Mouse (Mus musculus) myocyte (in vitro differentiated cells): ENCODE results near the gene Fcgr3. TPM values are rescaled to one million over a fixed set of nuclear protein-coding genes. Genes with fewer than 3 reads are reported as not detected.

Experiments used
- H3K27me3 ChIP-seq: one replicate; pipeline ENCODE4 v1.6.1; 2011; ENCODE audit not compliant: control insufficient read depth, insufficient read depth, insufficient read length
- H3K36me3 ChIP-seq: one replicate; pipeline ENCODE4 v1.6.1; 2011; ENCODE audit not compliant: control insufficient read depth, insufficient read depth
- H3K4me2 ChIP-seq: one replicate; pipeline ENCODE4 v1.6.1; 2011; ENCODE audit warnings: low read depth, control low read depth
- H3K4me3 ChIP-seq: one replicate; pipeline ENCODE4 v1.5.1; 2011; ENCODE audit warnings: mild to moderate bottlenecking, control low read depth, moderate library complexity
- H3K79me2 ChIP-seq: one replicate; pipeline ENCODE4 v1.6.1; 2011; ENCODE audit not compliant: control insufficient read depth, insufficient read depth
- H3ac ChIP-seq: one replicate; pipeline ENCODE4 v1.6.1; 2011; ENCODE audit not compliant: control insufficient read depth, insufficient read length
- CEBPB ChIP-seq: IDR thresholded peaks from 2 replicates; pipeline ENCODE4 v1.6.1; 2011; ENCODE audit warnings: mild to moderate bottlenecking, moderate library complexity; ENCODE audit not compliant: poor library complexity, insufficient read depth, severe bottlenecking
- E2F4 ChIP-seq: IDR thresholded peaks from one replicate; pipeline ENCODE4 v1.6.1; 2011; ENCODE audit warnings: mild to moderate bottlenecking, control low read depth, moderate library complexity; ENCODE audit not compliant: insufficient read depth
- MAX ChIP-seq: IDR thresholded peaks from one replicate; pipeline ENCODE4 v1.6.1; 2011; ENCODE audit warnings: low read depth, mild to moderate bottlenecking, control low read depth
- MYOD1 ChIP-seq, 3 experiments: IDR thresholded peaks; one replicate each; pipeline ENCODE4 v1.6.1; 2011; ENCODE audit warnings: control low read depth in 2 of 3, low read depth in 2 of 3, mild to moderate bottlenecking in 2 of 3, moderate library complexity in 1 of 3; ENCODE audit not compliant: insufficient read length in 2 of 3, control insufficient read depth in 1 of 3
- MYOG ChIP-seq, 3 experiments: IDR thresholded peaks; one replicate each; pipeline ENCODE4 v1.6.1; 2011; ENCODE audit warnings: control low read depth in 2 of 3, low read depth in 2 of 3, mild to moderate bottlenecking in 2 of 3; ENCODE audit not compliant: insufficient read length in 2 of 3, control insufficient read depth in 1 of 3, insufficient read depth in 1 of 3
- POLR2A ChIP-seq: IDR thresholded peaks from one replicate; pipeline ENCODE4 v1.6.1; 2011; ENCODE audit warnings: low read depth, mild to moderate bottlenecking, control low read depth, moderate library complexity; ENCODE audit not compliant: insufficient read length
- POLR2AphosphoS2 ChIP-seq: IDR thresholded peaks from one replicate; pipeline ENCODE4 v1.6.1; 2011; ENCODE audit warnings: low read depth, control low read depth; ENCODE audit not compliant: insufficient read length
- REST ChIP-seq: IDR thresholded peaks from one replicate; pipeline ENCODE4 v1.6.1; 2011; ENCODE audit warnings: mild to moderate bottlenecking, control low read depth, moderate library complexity; ENCODE audit not compliant: insufficient read depth, insufficient read length
- SRF ChIP-seq: IDR thresholded peaks from one replicate; pipeline ENCODE4 v1.6.1; 2011; ENCODE audit warnings: low read depth; ENCODE audit not compliant: control insufficient read depth, insufficient read length
- TCF12 ChIP-seq: IDR thresholded peaks from one replicate; pipeline ENCODE4 v1.6.1; 2011; ENCODE audit warnings: mild to moderate bottlenecking, control low read depth; ENCODE audit not compliant: poor library complexity, insufficient read depth, severe bottlenecking
- TCF3 ChIP-seq: IDR thresholded peaks from one replicate; pipeline ENCODE4 v1.6.1; 2011; ENCODE audit warnings: low read depth, control low read depth; ENCODE audit not compliant: insufficient read length
- USF1 ChIP-seq: IDR thresholded peaks from one replicate; pipeline ENCODE4 v1.6.1; 2011; ENCODE audit warnings: low read depth, mild to moderate bottlenecking, control low read depth, moderate library complexity
- polyA plus RNA-seq: library from polyadenylated mRNA; unstranded; fragments of >200 nt; fragmentation: generic; extraction: Trizol; gene quantifications from one replicate; pipeline ENCODE4 v1.2.1, GENCODE M21; 2012; ENCODE audit warnings: missing spikeins

Gene Fcgr3
- polyA plus RNA-seq, 1 experiment = 0.05 TPM

DNA sequence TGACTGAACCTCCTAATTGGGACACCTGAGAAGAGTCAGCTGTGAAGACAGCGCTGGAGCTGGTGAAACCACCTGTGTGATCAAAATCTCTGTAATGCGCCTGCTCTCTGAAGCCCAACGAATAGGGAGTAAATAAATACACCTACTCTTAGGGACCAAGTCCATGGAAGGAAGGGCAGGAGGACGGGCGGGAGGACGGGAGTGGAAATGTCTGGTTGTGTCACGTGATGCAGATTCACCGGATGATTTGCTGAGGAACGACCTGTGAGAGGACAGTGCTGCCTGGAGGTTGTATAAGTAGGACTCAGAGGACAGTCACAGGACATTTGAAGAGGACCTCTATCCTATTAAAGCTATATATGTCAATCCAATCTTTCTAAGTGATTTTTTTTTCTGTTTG, 44.9 kb upstream of the Fcgr3 start:
- H3ac ChIP-seq = no peak overlapping the region
- no peak overlapping the region for H3K4me3 ChIP-seq
- no peaks in the 10 kb centered on the region for H3K27me3 ChIP-seq
- H3K4me2 ChIP-seq = no peak overlapping the region
- H3K36me3 ChIP-seq = no peaks in the 10 kb centered on the region
- TF ChIP-seq CEBPB (no peak), USF1 (no peak), TCF12 (no peak), POLR2AphosphoS2 (no peak), E2F4 (no peak), REST (no peak), POLR2A (no peak), SRF (no peak), MYOD1 (IDR thresholded peaks at IDR 0.05; ENCODE audit: control insufficient read depth in 1 of 3, insufficient read length in 2 of 3, low read depth in 2 of 3) (no peak), TCF3 (no peak), MAX (no peak), MYOG (IDR thresholded peaks at IDR 0.05; ENCODE audit: control insufficient read depth in 1 of 3, insufficient read depth in 1 of 3, insufficient read length in 2 of 3, low read depth in 2 of 3) (no peak)
- no peaks in the 10 kb centered on the region for H3K79me2 ChIP-seq

DNA sequence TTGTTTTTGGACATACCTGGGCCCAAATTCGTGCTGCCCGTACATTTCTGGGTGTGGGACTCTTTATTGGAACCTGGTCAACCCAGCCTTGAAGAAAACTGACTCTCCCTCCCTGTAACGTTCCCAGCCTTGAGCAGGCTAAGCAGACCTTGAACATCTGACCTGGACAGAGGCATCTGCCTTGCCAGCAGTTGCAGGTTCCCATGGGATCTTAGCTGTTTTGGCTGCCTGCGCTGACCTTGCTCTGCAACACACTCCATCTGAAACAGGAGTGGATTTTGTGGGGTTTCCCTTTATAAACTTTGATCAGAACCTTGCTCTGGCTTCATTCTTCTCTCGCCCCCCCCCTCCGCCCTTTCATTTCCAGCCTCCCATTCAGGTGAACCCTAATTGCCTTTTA, 40.5 kb upstream of the Fcgr3 start:
- no peak overlapping the region for H3K4me2 ChIP-seq
- H3K79me2 ChIP-seq = no peaks in the 10 kb centered on the region
- no peaks in the 10 kb centered on the region for H3K27me3 ChIP-seq
- no peak for TF ChIP-seq MAX
- no peak for TF ChIP-seq MYOG (IDR thresholded peaks at IDR 0.05; ENCODE audit: control insufficient read depth in 1 of 3, insufficient read depth in 1 of 3, insufficient read length in 2 of 3, low read depth in 2 of 3)
- TF ChIP-seq POLR2A = no peak
- no peak for TF ChIP-seq REST
- no peak for TF ChIP-seq E2F4
- no peak for TF ChIP-seq CEBPB
- TF ChIP-seq TCF3 = no peak
- TF ChIP-seq TCF12 = no peak
- no peak for TF ChIP-seq USF1
- TF ChIP-seq SRF = no peak
- TF ChIP-seq POLR2AphosphoS2 = no peak
- TF ChIP-seq MYOD1 (IDR thresholded peaks at IDR 0.05; ENCODE audit: control insufficient read depth in 1 of 3, insufficient read length in 2 of 3, low read depth in 2 of 3) = no peak
- no peaks in the 10 kb centered on the region for H3K36me3 ChIP-seq
- H3ac ChIP-seq = no peak overlapping the region
- H3K4me3 ChIP-seq = no peak overlapping the region

DNA sequence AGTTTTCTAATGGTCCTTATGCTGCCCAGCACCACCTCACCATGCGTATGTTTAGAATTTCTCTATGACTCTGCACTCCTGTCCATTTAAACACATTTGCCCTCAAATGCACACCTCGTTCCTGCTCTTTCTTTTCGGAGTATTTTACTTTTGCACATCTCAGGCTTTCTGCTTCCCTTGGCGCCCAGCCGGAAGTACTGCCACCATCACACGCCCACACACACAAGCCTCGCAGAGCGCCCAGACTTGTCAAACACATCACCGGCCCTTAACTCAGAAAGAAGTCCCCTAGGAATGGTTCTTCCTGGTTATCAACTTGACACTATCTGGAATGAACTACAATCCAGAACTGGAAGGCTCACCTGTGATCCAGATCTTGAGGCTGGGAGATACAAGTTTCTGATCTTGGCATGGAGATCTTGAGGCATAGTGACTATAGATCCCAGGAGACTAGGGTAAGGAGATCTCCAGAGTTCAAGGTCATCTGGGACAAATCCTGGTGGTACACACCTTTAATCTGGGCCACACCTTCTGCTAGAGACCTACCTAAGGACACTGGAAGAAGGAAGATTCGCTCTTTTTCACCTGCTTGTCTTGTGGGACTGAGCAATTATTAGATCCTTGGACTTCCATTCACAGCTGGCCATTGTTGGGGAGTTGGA, 38.6 kb upstream of the Fcgr3 start:
- Histone ChIP-seq H3K36me3 (no peaks in the 10 kb centered on the region), H3K79me2 (no peaks in the 10 kb centered on the region), H3ac (no peak overlapping the region), H3K4me2 (peak overlapping the region; percentile 58), H3K27me3 (no peaks in the 10 kb centered on the region), H3K4me3 (peak overlapping the region; percentile 47)
- TF ChIP-seq POLR2A (no peak), TCF12 (no peak), MYOD1 (IDR thresholded peaks at IDR 0.05; ENCODE audit: control insufficient read depth in 1 of 3, insufficient read length in 2 of 3, low read depth in 2 of 3) (no peak), POLR2AphosphoS2 (no peak), MAX (no peak), E2F4 (no peak), REST (no peak), MYOG (IDR thresholded peaks at IDR 0.05; ENCODE audit: control insufficient read depth in 1 of 3, insufficient read depth in 1 of 3, insufficient read length in 2 of 3, low read depth in 2 of 3) (no peak), SRF (no peak), USF1 (no peak)

DNA sequence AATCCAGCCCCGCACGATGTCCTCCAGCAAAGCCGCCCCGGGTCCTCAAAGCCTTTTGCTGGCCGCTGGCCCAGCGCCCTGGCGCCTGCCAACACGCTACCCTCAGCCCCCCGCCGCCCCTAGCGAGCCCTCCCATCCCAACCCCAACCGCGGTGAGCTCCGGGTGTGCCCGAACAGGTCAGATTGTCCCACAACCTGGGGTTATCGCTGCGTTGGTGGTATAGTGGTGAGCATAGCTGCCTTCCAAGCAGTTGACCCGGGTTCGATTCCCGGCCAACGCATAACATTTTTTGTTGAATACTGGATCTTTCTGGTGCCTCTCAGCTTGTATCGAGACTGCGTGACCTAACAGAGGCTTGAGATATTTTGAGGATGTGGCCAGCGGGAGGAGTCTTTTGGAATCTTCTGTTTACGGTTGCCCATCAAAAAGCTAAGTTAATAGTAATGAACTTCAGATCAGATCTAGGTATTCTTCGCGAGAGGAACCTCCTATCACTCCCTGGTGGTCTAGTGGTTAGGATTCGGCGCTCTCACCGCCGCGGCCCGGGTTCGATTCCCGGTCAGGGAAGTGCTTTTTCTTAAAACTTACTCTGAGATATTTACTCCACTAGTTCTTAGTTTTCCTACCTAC, 37.9 kb upstream of the Fcgr3 start:
- Histone ChIP-seq H3K27me3 (no peaks in the 10 kb centered on the region), H3K36me3 (no peaks in the 10 kb centered on the region), H3ac (no peak overlapping the region), H3K4me2 (peak overlapping the region; percentile 58), H3K79me2 (no peaks in the 10 kb centered on the region), H3K4me3 (peak overlapping the region; percentile 47)
- TF ChIP-seq MYOG (IDR thresholded peaks at IDR 0.05; ENCODE audit: control insufficient read depth in 1 of 3, insufficient read depth in 1 of 3, insufficient read length in 2 of 3, low read depth in 2 of 3) = no peak
- no peak for TF ChIP-seq E2F4
- no peak for TF ChIP-seq CEBPB
- TF ChIP-seq POLR2AphosphoS2 = no peak
- no peak for TF ChIP-seq USF1
- no peak for TF ChIP-seq REST
- TF ChIP-seq POLR2A = no peak
- TF ChIP-seq SRF = no peak
- TF ChIP-seq TCF3 = no peak
- no peak for TF ChIP-seq MAX
- no peak for TF ChIP-seq TCF12
- no peak for TF ChIP-seq MYOD1 (IDR thresholded peaks at IDR 0.05; ENCODE audit: control insufficient read depth in 1 of 3, insufficient read length in 2 of 3, low read depth in 2 of 3)
